9 mouse cellular contexts compared by ENCODE assay signal in the genomic region with DNA sequence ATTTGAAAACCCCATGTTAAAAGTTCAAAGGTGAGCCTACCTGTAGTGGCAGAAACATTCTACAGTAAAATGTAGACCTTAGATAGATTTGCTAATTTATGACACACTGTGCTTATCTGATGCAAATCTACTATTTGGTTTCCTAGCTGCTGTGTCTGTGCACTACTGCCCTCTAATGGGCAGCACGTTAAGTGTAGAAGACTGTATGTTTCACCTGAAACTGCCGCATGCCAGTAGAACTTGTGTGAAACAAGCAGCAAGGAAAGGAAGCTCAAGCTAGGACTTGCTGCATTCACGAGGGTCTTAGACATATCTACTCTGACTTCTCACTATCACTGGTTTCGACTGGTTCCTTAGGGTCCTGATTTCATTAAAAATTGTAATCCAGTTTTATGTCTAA.
DNase-seq lines count a peak whose midpoint lies in the region; ATAC-seq lines count a peak whose summit lies in the region.
"Had no signal": no experiment of that assay in that cellular context is flagged by ENCODE, and none has a peak within 500 bp of the region (broad histone marks: within the 10 kb centered on the region; RNA-seq: fewer than 3 reads in every experiment).

No protein-coding gene starts in this region.

- no peaks in the 10 kb centered on the region for H3K27me3 ChIP-seq in intestine, embryonic 15.5 days (replicated peaks)
- H3K27me3 ChIP-seq: limb, embryonic 15.5 days had no signal

- H3K9ac ChIP-seq in intestine, embryonic 15.5 days = no peak overlapping the region
- H3K9ac ChIP-seq: limb, embryonic 15.5 days had no signal

- DNase-seq in 3T3-L1 (ENCODE audit: low read depth, low spot score) = peak; percentile 77
- DNase-seq in A20 (ENCODE audit: low read depth, low spot score) = peak; percentile 84
- peak; percentile 65 for DNase-seq in adrenal gland, postnatal 10 days
- peak; percentile 43 for DNase-seq in embryo, embryonic 9.5 days (ENCODE audit: extremely low spot score)
- peak; percentile 45 for DNase-seq in left cerebral cortex, postnatal 4 days
- peak; percentile 34 for DNase-seq in retina, postnatal 7 days (ENCODE audit: low read depth, low spot score)

- no peaks in the 10 kb centered on the region for H3K4me1 ChIP-seq in intestine, embryonic 15.5 days (replicated peaks)
- H3K4me1 ChIP-seq: limb, embryonic 15.5 days had no signal

- H3K36me3 ChIP-seq in intestine, embryonic 15.5 days = no peaks in the 10 kb centered on the region

- H3K27ac ChIP-seq in intestine, embryonic 15.5 days = no peak overlapping the region
- H3K27ac ChIP-seq: limb, embryonic 15.5 days had no signal

- intact Hi-C loops in left cerebral cortex, postnatal 4 days (cut with DNase I) = loop anchor here (10.0 kb wide), 2 partner anchors 148 to 202 kb away; no protein-coding TSS in a partner anchor

- no peaks in the 10 kb centered on the region for H3K9me3 ChIP-seq in intestine, embryonic 15.5 days
- H3K9me3 ChIP-seq: limb, embryonic 15.5 days had no signal

- no peak overlapping the region for H3K4me3 ChIP-seq in intestine, embryonic 15.5 days (replicated peaks)
- H3K4me3 ChIP-seq: limb, embryonic 15.5 days had no signal

- WGBS in intestine, embryonic 15.5 days = 20% methylated on average over 4 of the region's 4 CpGs

- H3K4me2 ChIP-seq in intestine, embryonic 15.5 days (replicated peaks) = no peak overlapping the region
- H3K4me2 ChIP-seq: limb, embryonic 15.5 days had no signal

- ATAC-seq in intestine, embryonic 15.5 days = peak; percentile 25; the same call in 1 of the 2 replicates
- no peak for ATAC-seq in erythroid progenitor cell, adult 5-6 weeks (replicated peaks; ENCODE audit: low FRiP score, poor library complexity, severe bottlenecking)

Comparison
In these comparisons a context has a peak if more than half of its experiments do, and no peak if none do; other contexts are left out.
1. DNase-seq: peak in every context shown above with its lines; median percentile 84 in A20; 77 in 3T3-L1; 65 in adrenal gland, postnatal 10 days; 45 in left cerebral cortex, postnatal 4 days; 43 in embryo, embryonic 9.5 days; 34 in retina, postnatal 7 days.